Mouse (Mus musculus): Measurements from ENCODE around the gene Pank4. TPM values are rescaled to one million over a fixed set of nuclear protein-coding genes. Genes with fewer than 3 reads are reported as not detected.

The Pank4 gene
- polyA plus RNA-seq, 1 experiment from 2014 or later, result 36.6 TPM

DNA sequence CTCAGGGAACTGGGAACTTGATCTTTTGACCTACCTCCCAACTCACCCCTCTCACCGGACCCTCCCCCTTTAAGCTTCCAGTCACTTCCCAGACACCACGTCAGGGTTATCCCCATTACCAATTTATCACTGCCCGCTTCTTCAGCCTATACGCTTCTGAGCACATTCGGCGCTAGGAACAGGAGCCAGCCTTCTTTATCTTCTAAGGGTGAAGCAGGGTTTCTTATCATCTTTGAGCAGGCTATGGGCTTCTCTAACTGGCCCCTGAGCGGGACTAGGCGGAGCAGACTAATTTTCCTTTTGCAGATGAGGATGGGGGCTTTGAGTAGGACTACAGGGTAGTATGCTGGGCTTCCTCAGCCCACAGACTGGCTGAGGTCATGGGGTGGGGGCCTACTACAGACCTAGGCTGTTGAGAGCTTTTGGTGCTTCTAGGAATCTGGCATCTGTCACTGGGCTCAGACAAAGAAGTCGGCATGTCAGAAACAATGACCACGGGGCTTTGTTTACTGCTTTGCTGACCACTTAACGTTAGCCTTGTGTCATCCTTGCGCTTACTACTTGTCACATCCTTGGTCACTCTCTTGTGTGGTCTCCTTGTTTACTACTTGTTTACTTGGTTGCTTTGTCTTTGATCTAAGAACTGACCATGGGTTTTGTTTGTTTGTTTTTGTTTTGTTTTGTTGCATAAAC lies 35.4 kb upstream of the Pank4 start, which contains the start of gene Tnfrsf14:
Gene Tnfrsf14, minus strand, starts transcription at position 169 of the 693 bp plus-strand sequence.
- Histone ChIP-seq H3K9me3 (replicated peaks) (no peaks in the 10 kb centered on the region), H3K4me2 (peak within 1 kb of the TSS; percentile 53), H3K9ac (peak within 1 kb of the TSS; percentile 12; the same call in 1 of the 2 replicates), H3K27me3 (peaks cover 3% of the 10 kb centered on the region), H3K4me1 (replicated peaks) (peaks cover 10% of the 10 kb centered on the region), H3K36me3 (no peaks in the 10 kb centered on the region), H3K27ac (peak within 1 kb of the TSS; percentile 52), H3K4me3 (peak within 1 kb of the TSS; percentile 31)
- ATAC-seq (replicated peaks; ENCODE audit: insufficient number of reproducible peaks, insufficient read depth, low FRiP score, low read depth), result no peak
- 23% methylated on average over 12 of the region's 12 CpGs for WGBS

DNA sequence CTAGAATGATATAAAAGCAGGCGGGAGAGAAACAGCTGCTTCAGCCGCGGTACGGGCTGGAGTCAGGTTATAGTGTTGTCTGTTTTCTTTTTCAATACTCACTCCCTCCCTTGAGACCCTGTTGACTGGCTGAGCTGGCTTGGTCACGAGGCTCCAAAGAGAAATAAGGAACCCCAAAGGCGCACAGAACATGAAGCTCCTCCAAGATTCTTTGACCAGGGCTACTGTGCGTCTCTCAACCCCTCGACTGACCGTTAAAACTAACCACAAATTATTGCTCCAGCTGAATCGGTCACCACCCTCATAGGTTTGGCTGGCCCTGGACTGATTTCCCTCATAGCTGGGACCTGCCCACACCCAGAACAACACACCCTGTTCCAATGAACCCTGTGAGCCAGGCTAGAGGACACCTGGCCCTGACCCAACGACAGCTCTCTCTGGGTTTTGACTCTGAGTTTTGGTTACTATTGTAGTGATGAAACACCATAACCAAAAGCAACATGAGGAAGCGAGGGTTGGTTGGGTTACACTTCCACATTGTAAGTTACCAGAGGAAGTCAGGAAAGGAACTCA lies 34.7 kb upstream of the Pank4 start:
- Histone ChIP-seq H3K4me3 (no peak overlapping the region), H3K4me2 (no peak overlapping the region), H3K27ac (no peak overlapping the region), H3K4me1 (replicated peaks) (peaks cover 10% of the 10 kb centered on the region), H3K9me3 (replicated peaks) (no peaks in the 10 kb centered on the region), H3K9ac (no peak overlapping the region), H3K36me3 (no peaks in the 10 kb centered on the region), H3K27me3 (peaks cover 9% of the 10 kb centered on the region)
- 74% methylated on average over 12 of the region's 12 CpGs for WGBS
- ATAC-seq (replicated peaks; ENCODE audit: insufficient number of reproducible peaks, insufficient read depth, low FRiP score, low read depth), result no peak

DNA sequence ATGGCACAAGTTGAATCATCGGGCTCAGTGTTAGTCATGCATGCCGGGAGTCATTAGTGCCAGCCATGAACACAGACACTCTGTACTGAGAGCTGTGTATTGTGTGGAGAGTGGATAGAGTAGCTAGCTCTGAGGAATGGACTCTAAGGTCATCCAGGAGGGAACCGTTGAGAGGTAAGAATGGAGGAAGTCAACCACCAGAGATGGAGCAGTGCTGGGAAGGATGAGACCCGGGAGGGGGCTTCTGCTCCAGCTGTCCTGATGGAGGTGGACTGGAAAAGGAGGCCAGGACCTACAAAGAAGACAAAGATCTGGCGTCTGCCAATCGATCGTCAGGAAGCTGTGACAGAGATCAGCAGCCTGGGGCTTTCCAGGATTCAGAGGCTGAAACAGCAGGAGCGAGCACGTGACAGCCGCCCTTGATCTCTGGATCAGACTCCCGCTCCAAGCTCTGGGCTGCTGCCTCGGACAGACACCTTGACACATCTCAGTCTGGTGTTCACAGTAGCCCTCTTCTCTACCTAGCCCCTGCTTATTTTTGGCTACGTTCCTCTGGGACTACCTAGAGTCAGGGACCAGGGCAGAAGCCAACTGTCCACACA lies 30.5 kb upstream of the Pank4 start:
- no peak overlapping the region for H3K4me3 ChIP-seq
- WGBS, result 43% methylated on average over 13 of the region's 13 CpGs
- no peaks in the 10 kb centered on the region for H3K36me3 ChIP-seq
- no peak overlapping the region for H3K27ac ChIP-seq
- H3K9me3 ChIP-seq (replicated peaks), result no peaks in the 10 kb centered on the region
- no peaks in the 10 kb centered on the region; the same call in 1 of the 2 replicates for H3K4me1 ChIP-seq (replicated peaks)
- peaks cover 10% of the 10 kb centered on the region for H3K27me3 ChIP-seq
- H3K9ac ChIP-seq, result no peak overlapping the region
- ATAC-seq (replicated peaks; ENCODE audit: insufficient number of reproducible peaks, insufficient read depth, low FRiP score, low read depth), result no peak
- H3K4me2 ChIP-seq, result no peak overlapping the region

DNA sequence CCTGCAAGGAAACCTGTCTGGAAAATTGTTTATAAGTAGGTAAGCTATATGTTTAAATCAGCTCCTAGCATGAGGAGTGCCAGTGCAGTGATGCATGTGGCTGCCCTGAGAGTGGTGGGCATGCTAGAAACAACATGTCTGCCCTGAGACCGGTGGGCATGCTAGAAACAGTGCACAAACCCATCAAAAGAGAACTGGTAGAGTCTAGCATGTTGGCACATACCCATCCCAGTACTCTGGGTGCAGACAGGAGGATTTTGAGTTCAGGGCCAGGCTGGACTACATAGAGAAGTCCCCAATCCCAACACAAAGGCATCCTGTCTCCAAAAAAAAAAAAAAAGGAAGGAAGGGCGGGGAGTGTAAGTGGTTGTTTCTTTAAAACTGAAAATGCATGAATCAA lies 29.1 kb upstream of the Pank4 start:
- ATAC-seq (replicated peaks; ENCODE audit: insufficient number of reproducible peaks, insufficient read depth, low FRiP score, low read depth), result no peak

DNA sequence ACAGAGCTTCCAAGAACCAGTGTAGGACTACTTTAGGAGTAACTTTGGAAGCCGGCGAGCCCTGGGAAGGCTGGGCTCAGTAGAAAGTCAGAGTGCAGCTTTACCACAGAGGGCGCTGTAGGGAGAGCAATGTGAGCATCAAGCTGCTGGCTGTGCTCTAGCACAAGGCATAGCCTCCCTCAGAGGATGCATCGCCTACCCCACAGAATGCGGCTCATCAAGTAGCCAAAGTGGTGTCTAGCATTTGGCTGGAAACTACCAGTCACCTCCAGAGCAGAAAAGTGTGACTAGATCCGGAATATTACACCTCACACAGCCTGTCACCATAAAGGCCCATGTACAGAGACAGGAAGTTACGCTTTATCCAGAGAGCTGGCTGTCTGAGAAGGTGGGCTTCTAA lies 28.1 kb upstream of the Pank4 start:
- Histone ChIP-seq H3K36me3 (no peaks in the 10 kb centered on the region), H3K27ac (no peak overlapping the region), H3K4me2 (no peak overlapping the region), H3K9ac (no peak overlapping the region), H3K9me3 (replicated peaks) (no peaks in the 10 kb centered on the region), H3K4me3 (no peak overlapping the region), H3K4me1 (replicated peaks) (no peaks in the 10 kb centered on the region), H3K27me3 (peaks cover 10% of the 10 kb centered on the region)
- WGBS, result 76% methylated on average over 7 of the region's 7 CpGs
- no peak for ATAC-seq (replicated peaks; ENCODE audit: insufficient number of reproducible peaks, insufficient read depth, low FRiP score, low read depth)

More for the DNA sequence above, 29.1 kb upstream of the Pank4 start:
- Histone ChIP-seq H3K4me1 (replicated peaks) (no peaks in the 10 kb centered on the region), H3K36me3 (no peaks in the 10 kb centered on the region), H3K4me3 (no peak overlapping the region), H3K4me2 (no peak overlapping the region), H3K27ac (no peak overlapping the region), H3K9ac (no peak overlapping the region), H3K9me3 (replicated peaks) (no peaks in the 10 kb centered on the region), H3K27me3 (peaks cover 10% of the 10 kb centered on the region)
- 79% methylated on average over 2 of the region's 2 CpGs for WGBS

DNA sequence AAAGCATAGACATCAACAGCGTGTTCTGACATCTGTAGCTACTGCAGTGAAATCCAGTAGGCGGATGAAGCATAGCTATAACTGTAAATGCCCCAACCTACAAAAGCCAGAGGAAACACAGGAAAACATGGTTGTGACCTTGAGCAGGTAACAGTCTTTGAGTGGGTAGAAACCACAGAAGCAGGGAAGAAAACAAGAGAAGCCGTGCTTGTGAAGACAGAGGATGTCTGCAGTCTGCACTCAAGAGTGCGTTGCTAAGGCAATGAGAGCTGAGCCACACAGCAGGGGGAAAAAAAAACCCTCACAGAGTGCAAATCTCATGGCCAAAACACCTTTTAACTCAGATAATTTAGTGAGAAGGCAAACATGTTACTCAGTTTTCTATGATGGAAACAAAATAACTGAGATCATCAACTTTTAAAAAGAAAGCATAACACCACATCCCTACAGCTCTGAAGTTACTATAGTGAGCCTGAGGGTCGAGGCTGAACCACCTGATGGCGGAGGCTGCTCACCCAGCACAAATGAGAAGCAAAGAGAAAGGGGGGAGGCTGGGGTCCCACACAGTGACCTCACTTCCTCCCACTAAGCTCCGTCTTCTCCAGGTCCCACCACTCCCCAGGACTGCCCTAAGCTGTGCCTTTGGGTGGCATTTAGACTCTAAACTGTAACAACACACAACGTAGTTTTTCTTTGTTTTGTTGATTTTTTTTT lies 27.2 kb upstream of the Pank4 start:
- no peak for ATAC-seq (replicated peaks; ENCODE audit: insufficient number of reproducible peaks, insufficient read depth, low FRiP score, low read depth)
- Histone ChIP-seq H3K9ac (no peak overlapping the region), H3K4me3 (no peak overlapping the region), H3K36me3 (no peaks in the 10 kb centered on the region), H3K4me2 (no peak overlapping the region), H3K27ac (no peak overlapping the region), H3K27me3 (peaks cover 10% of the 10 kb centered on the region), H3K4me1 (replicated peaks) (no peaks in the 10 kb centered on the region), H3K9me3 (replicated peaks) (no peaks in the 10 kb centered on the region)
- WGBS, result 57% methylated on average over 8 of the region's 8 CpGs

DNA sequence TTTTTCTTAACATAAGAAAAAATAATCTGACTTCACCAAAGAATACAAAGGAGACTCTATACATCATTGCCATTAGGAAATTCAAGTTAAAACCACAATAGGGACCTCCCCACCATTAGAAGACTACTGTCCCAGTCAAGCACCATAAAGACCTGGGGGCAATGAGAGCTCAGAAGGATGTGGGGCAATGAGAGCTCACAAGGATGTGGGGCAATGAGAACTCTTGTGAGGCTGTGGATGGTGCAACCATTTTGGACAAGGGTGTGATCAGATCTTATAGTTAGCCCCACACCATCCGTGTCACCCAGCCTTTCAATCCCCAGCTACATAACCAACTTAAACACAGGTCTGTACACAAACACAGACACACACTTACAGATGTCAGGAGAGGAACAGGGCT lies 26.2 kb upstream of the Pank4 start:
- 85% methylated on average over 1 of the region's 1 CpGs for WGBS

DNA sequence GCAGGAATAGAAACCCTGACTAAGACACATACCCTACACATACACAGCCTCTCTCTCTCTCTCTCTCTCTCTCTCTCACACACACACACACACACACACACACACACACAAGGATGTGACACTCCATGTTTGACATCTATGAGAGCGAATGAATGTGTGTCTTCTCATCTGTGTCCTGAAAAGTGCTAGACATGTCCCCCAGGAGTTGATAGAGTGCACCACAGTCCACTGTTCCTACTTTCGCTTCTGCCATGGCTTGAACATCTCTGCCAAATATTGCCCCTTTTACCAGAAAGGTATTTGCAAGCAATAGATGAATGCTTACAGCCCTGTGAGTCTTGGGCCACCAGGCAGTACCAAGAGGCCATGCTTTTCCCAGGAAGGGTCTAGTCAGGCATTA lies 23.8 kb upstream of the Pank4 start:
- Histone ChIP-seq H3K27ac (no peak overlapping the region), H3K9me3 (replicated peaks) (no peaks in the 10 kb centered on the region), H3K4me1 (replicated peaks) (no peaks in the 10 kb centered on the region), H3K27me3 (peaks cover 2% of the 10 kb centered on the region), H3K36me3 (no peaks in the 10 kb centered on the region), H3K9ac (no peak overlapping the region), H3K4me3 (no peak overlapping the region), H3K4me2 (no peak overlapping the region)
- ATAC-seq (replicated peaks; ENCODE audit: insufficient number of reproducible peaks, insufficient read depth, low FRiP score, low read depth), result no peak
- WGBS, result 77% methylated on average over 2 of the region's 2 CpGs

More for the DNA sequence above, 26.2 kb upstream of the Pank4 start:
- H3K4me1 ChIP-seq (replicated peaks), result no peaks in the 10 kb centered on the region
- ATAC-seq (replicated peaks; ENCODE audit: insufficient number of reproducible peaks, insufficient read depth, low FRiP score, low read depth), result no peak
- no peak overlapping the region for H3K4me2 ChIP-seq
- no peaks in the 10 kb centered on the region for H3K36me3 ChIP-seq
- no peak overlapping the region for H3K27ac ChIP-seq
- H3K4me3 ChIP-seq, result no peak overlapping the region
- no peak overlapping the region for H3K9ac ChIP-seq
- peaks cover 6% of the 10 kb centered on the region for H3K27me3 ChIP-seq
- H3K9me3 ChIP-seq (replicated peaks), result no peaks in the 10 kb centered on the region

DNA sequence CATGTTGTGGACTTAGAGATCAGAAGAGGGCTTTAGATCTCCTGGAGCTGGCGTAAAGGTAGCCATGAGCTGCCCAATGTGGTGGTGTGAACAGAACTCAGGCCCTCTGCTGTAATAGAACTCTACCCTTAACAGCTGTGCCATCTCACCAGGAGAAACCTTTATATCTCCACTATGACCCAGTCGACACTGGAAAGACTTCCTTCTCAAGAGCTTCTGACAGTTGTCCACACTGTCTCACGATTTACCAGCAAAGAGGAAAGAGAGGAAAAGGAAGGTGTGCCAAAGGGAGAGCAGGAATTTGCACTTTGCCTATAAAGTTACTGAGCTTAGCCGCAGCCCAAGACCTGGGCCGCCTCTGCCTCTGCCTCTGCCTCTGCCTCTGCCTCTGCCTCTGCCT lies 22.1 kb upstream of the Pank4 start:
- 82% methylated on average over 5 of the region's 5 CpGs for WGBS
- Histone ChIP-seq H3K4me1 (replicated peaks) (peaks cover 6% of the 10 kb centered on the region), H3K27me3 (peaks cover 4% of the 10 kb centered on the region), H3K4me3 (no peak overlapping the region), H3K4me2 (no peak overlapping the region), H3K9me3 (replicated peaks) (no peaks in the 10 kb centered on the region), H3K36me3 (no peaks in the 10 kb centered on the region), H3K27ac (no peak overlapping the region), H3K9ac (no peak overlapping the region)
- no peak for ATAC-seq (replicated peaks; ENCODE audit: insufficient number of reproducible peaks, insufficient read depth, low FRiP score, low read depth)

DNA sequence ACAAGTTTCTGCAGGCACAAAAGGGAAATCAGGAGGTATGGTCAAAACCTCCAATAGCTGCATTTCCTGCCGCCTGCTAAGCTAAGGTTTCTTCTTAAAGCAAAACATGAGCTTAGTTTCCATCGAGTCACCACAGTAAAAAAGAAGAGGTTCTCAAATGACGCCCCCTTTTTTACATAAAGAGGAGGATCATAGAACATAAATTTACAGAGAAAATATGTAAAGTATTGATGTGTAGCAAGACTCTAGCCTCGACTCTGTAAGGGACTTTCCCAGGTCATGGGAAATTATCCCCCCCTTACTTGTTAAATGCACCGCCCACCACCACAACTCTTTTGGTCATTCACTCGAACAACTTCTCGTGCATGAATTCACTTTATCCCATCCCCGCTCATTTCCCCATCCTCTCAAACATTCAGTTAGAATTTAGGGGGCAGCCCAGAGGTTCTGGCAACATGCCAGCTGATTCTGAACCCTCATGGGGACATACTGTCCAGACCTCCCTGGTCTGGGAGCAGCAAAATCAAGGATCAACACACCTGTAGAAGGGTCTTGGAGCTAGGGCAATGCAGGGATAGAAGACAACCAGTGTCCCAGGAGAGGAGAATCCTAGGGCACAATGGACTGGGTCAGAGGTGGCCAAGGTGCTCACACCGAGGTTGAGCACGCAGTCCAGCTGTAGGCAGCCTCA lies 21.1 kb upstream of the Pank4 start:
- Histone ChIP-seq H3K4me3 (no peak overlapping the region), H3K9ac (no peak overlapping the region), H3K36me3 (no peaks in the 10 kb centered on the region), H3K4me2 (no peak overlapping the region), H3K27ac (no peak overlapping the region), H3K9me3 (replicated peaks) (no peaks in the 10 kb centered on the region), H3K4me1 (replicated peaks) (peaks cover 6% of the 10 kb centered on the region), H3K27me3 (peaks cover 4% of the 10 kb centered on the region)
- 76% methylated on average over 10 of the region's 10 CpGs for WGBS
- ATAC-seq (replicated peaks; ENCODE audit: insufficient number of reproducible peaks, insufficient read depth, low FRiP score, low read depth), result no peak
